Mouse (Mus musculus) c-Kit-negative CD71-positive TER-119-positive erythroid progenitor cells, embryonic 14.5 days (primary cell): ENCODE measurements around the gene Ptpn23.
"Not testable (repeated sequence)": the region's sequence is repeated elsewhere in the genome, so short reads cannot be mapped to it uniquely, and the experiment has no call there.

Experiments used
- DNase-seq: peaks from one replicate; pipeline ENCODE4 v3.0.0-alpha.2; 2013; ENCODE audit warnings: low read depth, low spot score

Ptpn23 gene

DNA sequence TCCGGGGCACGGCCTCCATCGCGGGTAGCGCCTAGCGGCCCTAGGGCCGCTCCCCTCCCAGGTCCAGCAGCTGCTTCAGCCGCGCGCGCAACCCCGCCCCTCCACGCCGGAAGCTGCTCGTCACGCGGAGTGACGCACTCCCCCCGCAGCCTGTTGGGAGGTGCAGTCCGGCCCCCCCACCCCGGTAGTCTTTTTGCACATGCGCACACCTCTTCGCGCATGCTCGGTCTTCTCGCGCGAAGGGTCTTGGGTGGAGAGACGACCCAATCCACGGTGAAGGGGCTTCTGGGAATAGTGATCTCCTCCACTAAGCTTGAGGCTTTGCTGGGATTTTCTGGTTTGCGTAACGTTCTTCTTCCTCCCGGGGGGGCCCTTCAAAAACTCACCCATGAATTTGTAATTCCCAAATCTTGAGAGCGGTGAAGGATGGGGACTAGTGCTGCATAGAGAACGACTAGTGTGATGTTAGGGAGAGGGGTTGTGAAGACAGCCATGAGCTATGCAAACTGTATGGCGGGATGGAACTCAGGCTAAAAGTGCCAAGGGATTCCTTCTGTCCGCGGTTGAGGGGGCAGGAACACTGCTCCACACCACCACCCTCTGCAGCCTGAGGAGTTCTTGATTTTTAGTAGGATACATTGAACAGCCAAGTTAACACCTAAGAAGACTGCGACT lies at the start of gene Ptpn23:
Gene Ptpn23 (minus strand): TSS at position 115 of the 675 bp plus-strand sequence.
- DNase-seq, result peak; percentile 72

DNA sequence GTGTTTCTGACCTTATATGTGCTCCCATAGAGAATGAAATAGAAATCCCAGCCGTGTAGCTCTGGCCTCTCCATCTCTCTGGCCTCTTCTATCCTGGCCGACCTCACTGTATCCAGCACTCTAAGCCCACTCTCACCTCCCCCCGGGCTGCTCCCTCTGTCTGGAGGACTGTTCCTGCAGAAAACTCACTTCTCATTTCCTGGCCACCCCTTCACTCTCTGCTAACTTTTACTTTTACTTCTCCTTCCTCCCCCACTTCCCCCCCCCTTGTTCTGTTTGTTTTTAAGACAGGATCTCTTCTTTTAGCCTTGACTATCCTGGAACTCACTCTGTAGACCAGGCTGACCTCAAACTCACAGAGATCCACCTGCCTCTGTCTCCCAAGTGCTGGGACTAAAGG lies 44.5 kb upstream of the Ptpn23 start:
- DNase-seq, result no peak

DNA sequence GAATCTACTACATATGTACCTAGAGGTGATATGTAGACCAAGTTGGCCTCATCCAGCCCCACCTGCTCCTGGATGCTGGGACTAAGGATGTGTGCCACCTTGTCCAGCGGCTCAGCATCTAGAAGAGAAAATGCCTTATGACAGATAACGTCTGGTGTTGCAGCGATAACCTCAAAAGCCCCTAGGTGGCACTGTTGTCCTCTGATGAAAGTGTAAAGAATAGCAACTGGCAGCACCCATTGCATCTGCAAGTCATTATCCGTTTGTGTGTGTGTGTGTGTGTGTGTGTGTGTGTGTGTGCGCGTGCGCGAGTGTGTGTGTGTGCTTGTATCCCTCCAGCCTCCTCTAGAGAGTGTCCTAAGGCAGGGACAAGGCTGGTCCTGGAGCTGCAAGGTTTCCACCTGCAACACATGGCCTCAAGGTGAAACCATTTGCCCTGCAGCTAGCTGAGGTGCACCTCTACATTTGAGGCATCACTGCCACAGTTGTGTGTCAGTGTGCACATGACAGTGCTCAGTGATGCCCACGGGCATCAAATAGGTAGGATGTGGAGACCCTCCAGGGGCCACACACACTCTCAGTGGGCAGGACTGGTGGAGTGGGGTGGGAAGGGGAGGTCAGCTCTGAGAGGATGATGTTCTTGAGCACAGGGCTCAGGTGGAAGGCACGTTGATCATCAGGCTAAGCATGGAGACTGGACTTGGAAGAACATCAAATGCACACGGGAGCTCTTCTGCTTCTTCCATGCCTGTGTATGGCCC lies 41.0 kb upstream of the Ptpn23 start:
- peak; percentile 44 for DNase-seq

- DNase-seq, result no peak
These were observed 40.3 kb upstream of the Ptpn23 start for GRCm38 (mm10) chr9:110448356-110448755.

- DNase-seq, result no peak
These were observed 32.5 kb upstream of the Ptpn23 start for GRCm38 (mm10) chr9:110440559-110440958.

GRCm38 (mm10) chr9:110440049-110440448 lies 32.0 kb upstream of the Ptpn23 start:
- DNase-seq, result no peak

DNA sequence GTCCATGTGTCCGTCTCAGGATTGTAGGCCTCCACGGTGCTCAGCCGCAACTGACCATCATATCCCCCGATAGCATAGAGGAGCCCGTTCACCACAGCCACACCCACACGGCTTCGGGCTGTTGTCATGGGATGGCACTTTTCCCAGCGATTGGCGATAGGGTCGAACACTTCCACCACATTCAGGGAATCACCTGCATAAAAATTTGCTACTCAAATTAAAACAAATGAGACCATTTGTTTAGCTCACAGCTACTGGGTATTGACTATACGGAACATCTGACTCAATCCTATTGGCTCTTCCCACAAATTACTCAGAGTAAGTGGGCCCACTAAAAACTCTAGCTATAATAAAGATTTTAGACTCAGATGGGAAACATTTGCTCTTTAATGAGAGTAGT lies 28.0 kb upstream of the Ptpn23 start:
- no peak for DNase-seq

DNA sequence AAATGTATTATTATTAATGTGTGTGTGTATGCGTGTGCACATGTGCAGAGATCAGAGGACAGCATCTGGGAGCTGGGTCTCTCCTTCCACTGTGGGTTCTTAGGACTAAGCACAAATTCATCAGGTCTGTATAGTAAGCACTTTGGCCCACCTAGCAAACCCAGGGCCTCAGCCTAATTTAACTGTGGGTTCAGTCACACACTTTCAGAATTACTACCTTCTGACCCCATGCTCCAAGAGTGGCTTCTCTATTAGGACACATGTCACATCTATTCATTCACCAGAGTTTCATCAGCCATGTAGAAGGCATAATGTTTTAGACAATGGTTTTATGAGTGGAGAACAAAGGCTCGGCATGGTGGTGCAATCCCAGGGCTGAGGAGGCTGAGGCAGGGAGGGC lies 25.0 kb upstream of the Ptpn23 start:
- no peak for DNase-seq

DNA sequence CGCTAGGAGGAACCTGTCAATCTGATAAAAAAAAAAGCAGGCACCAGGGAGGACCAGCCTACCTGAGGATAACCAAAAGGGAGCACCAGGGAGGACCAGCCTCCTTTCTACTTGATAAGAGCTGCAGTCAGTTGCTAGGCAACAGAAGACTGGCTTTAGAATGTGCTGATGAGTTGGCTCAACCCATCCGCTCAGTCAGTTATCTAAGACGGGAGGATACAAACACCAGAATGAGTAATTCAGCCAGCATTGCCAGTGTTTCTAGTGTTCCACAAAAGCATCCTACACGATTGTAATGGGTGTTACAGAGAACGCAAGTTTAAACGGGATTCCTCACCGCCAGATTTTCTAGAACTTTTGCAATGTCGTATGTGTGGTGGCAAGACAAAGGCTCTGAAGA lies 23.2 kb upstream of the Ptpn23 start:
- DNase-seq, result no peak

- DNase-seq, result no peak
These were observed 11.6 kb upstream of the Ptpn23 start, which contains the start of gene Ngp for GRCm38 (mm10) chr9:110419511-110420112. Gene Ngp (plus strand): TSS chr9:110419747.

DNA sequence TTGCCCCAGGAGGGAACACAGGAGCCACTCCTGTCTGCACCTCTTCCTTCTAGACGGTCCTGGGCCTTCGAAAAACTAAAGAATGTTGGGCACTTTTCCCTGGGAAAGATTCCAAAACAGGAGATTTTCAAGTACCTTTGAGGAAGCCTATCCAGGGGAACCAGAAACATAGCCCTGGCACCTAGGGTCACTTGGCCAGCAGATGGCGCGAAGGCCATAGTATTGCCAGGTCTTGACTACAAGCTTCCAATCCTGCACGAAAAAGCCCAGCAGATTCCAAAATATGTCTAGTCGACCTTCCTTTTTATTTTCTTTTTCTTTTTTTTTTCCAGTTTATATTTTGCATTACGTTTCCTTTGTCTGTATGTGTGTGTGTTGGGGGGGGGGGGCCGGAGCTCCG lies 5.8 kb upstream of the Ptpn23 start:
- no peak for DNase-seq

- no peak for DNase-seq
These were observed 4.9 kb upstream of the Ptpn23 start for GRCm38 (mm10) chr9:110412926-110413325.

DNA sequence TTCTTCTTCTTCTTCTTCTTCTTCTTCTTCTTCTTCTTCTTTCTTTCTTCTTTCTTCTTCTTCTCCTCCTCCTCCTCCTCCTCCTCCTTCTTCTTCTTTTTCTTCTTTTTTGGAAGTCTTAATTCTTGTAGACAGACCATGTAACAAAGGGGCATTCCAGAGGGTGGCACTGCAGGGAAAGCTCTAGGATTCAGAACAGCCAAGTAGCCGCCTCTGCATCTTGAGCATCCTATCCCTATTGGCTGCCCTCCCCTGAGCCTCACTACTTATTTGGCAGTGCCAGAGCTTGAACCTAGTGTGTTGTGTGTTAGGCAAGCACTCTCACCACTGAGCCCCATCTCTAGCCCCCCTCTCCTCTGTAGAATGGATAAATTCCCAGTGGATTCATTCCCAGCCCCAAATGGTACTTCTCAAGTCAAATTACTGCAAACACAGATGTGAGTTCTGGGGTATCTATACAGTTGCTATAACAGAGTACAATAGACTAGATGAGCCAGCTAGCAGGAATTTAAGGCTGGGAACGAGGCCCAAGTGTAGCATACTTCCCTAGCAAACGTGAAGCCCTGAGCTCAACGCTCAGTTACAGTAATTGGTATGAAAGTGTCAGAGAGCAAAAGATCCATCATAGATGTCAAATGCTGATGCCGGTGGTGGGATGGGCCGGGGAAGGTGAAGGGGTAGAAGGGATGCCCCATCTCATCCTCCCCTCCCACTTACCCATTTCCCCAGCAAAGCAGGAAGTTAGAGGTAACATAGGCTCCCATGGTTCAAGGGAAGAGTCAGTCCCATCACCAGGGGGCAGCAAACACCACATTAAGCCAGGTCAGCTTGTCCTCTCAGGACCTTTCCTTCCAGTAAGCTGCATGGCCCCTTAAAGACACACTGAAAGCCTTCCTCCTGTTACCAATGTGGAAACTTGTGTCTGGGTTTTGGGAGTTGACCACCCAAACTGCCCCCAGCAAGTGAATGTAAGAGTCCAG lies 3.2 kb upstream of the Ptpn23 start:
- DNase-seq, result peak; percentile 41

GRCm38 (mm10) chr9:110407311-110408098 lies 508 bp downstream of the Ptpn23 start:
- peak; percentile 15 for DNase-seq

DNA sequence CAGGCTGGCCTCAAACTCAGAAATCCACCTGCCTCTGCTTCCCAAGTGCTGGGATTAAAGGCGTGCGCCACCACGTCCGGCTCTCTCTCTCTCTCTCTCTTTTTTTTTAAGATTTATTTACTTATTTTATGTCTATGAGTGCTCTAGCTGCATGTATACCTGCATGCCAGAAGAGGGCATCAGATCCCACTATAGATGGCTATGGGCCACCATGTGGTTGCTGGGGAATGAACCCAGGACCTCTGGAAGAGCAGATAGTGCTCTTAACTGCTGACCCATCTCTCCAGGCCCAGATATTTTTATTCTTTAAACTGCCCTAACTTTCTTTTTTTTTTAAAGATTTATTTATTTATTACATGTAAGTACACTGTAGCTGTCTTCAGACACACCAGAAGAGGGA lies 4.8 kb downstream of the Ptpn23 start:
- not testable (repeated sequence) for DNase-seq

DNA sequence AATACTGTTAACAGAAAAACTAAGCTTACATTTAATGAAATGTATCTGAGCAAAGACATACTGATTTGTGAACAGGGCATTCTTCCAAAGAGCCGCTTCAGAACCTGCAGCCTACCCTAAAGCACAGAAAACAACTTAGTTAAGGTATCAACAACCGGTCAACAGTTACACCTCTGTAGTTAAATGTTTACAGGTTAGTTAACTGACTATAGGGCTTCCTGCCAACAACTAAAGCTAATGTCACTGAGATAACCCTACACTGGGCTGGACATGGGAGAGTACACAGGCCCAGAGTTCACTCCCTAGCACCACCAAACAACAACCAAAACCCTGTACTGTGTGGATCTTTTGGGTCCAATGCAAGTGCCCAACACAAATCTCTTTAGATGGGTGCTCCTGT lies 5.3 kb downstream of the Ptpn23 start:
- DNase-seq, result no peak

- DNase-seq, result no peak
These were observed 7.4 kb downstream of the Ptpn23 start for GRCm38 (mm10) chr9:110400650-110401049.

- DNase-seq, result no peak
These were observed 14.7 kb downstream of the Ptpn23 start for GRCm38 (mm10) chr9:110393295-110393694.

DNA sequence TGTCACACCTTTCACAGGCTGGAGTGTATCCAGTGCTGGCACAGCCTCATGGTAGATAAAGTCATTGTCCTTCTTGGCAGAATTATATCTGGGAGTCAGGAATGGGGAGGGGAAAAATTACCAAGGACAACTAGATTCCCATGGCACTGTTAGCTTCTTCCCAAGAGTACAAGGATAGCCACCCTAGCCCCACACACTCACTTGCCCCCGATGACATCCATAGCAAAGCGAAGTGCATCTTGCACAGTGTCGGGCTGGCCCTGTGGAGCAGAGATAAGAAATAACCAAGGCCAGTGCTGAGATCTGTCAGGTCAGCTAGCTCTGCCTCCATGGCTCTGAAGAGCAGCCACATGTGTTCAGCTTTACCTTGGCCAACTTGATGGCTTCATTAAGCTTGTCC lies 17.2 kb downstream of the Ptpn23 start:
- no peak for DNase-seq

- no peak for DNase-seq
These were observed 20.0 kb downstream of the Ptpn23 start for GRCm38 (mm10) chr9:110388011-110388410.
